Mouse (Mus musculus) forebrain, embryonic 12.5 days (tissue): ENCODE measurements at regions not wholly inside any gene's neighbourhood (a gene's known extent, or its start where the extent isn't known, plus 50 kb on each side); places are given as distances from the start of the nearest gene placed in this dataset.

Experiments used
- ATAC-seq: fragments of 200-750 bp; cut with Nextera tagmentation; 2 replicates; pipeline ENCODE4 v1.8.0; 2017; ENCODE audit warnings: moderate TSS enrichment; ENCODE audit not compliant: low FRiP score
- H3K27ac ChIP-seq: fragments of 300-500 bp; sonication (generic); 2 replicates; pipeline ENCODE4 v1.5.1; 2016; ENCODE audit warnings: mild to moderate bottlenecking
- H3K27me3 ChIP-seq: fragments of 300-500 bp; sonication (generic); 2 replicates; pipeline ENCODE4 v1.6.1; 2016; ENCODE audit warnings: mild to moderate bottlenecking
- H3K36me3 ChIP-seq: fragments of 300-500 bp; sonication (generic); replicated peaks from 2 replicates; pipeline ENCODE4 v1.6.1; 2016; ENCODE audit warnings: mild to moderate bottlenecking
- H3K4me1 ChIP-seq: fragments of 300-500 bp; sonication (generic); 2 replicates; pipeline ENCODE4 v1.6.1; 2016
- H3K4me2 ChIP-seq: fragments of 300-500 bp; sonication (generic); 2 replicates; pipeline ENCODE4 v1.6.1; 2016; ENCODE audit warnings: mild to moderate bottlenecking, moderate library complexity
- H3K4me3 ChIP-seq: fragments of 300-500 bp; sonication (generic); replicated peaks from 2 replicates; pipeline ENCODE4 v1.5.1; 2016; ENCODE audit warnings: mild to moderate bottlenecking
- H3K9ac ChIP-seq: fragments of 300-500 bp; sonication (generic); 2 replicates; pipeline ENCODE4 v1.6.1; 2016; ENCODE audit warnings: mild to moderate bottlenecking
- H3K9me3 ChIP-seq: fragments of 300-500 bp; sonication (generic); 2 replicates; pipeline ENCODE4 v1.6.1; 2016
- WGBS: fragments of 180-500 bp; shearing (Covaris S2); methylation state at CpG from one replicate; pipeline ENCODE4 v1.1.7; 2016; 5-methylcytosine and 5-hydroxymethylcytosine counted together

- H3K9ac ChIP-seq: no peak overlapping the region
- 79% methylated on average over 3 of the region's 3 CpGs for WGBS
These were observed 56.9 kb downstream of the Klf4 start for GRCm38 (mm10) chr4:55475409-55475808.

GRCm38 (mm10) chr4:55474044-55474788 lies 58.0 kb downstream of the Klf4 start:
- no peak for ATAC-seq
- Histone ChIP-seq H3K9me3 (no peaks in the 10 kb centered on the region), H3K27ac (no peak overlapping the region), H3K9ac (no peak overlapping the region), H3K36me3 (no peaks in the 10 kb centered on the region), H3K4me1 (0 out of 2 replicates have a peak, but pooled peaks cover 5% of the 10 kb centered on the region), H3K4me3 (no peak overlapping the region), H3K4me2 (no peak overlapping the region), H3K27me3 (peaks cover 2% of the 10 kb centered on the region; the same call in 1 of the 2 replicates)
- WGBS: 82% methylated on average over 16 of the region's 16 CpGs

More at GRCm38 (mm10) chr4:55475409-55475808, 56.9 kb downstream of the Klf4 start:
- H3K27me3 ChIP-seq: peaks cover 4% of the 10 kb centered on the region; the same call in 1 of the 2 replicates
- no peak overlapping the region for H3K4me2 ChIP-seq
- ATAC-seq: no peak
- H3K27ac ChIP-seq: no peak overlapping the region
- H3K4me3 ChIP-seq: no peak overlapping the region
- 0 out of 2 replicates have a peak, but pooled peaks cover 5% of the 10 kb centered on the region for H3K4me1 ChIP-seq
- no peaks in the 10 kb centered on the region for H3K9me3 ChIP-seq
- H3K36me3 ChIP-seq: no peaks in the 10 kb centered on the region

GRCm38 (mm10) chr4:55472649-55473048 lies 59.6 kb downstream of the Klf4 start:
- no peaks in the 10 kb centered on the region for H3K4me1 ChIP-seq
- no peaks in the 10 kb centered on the region for H3K36me3 ChIP-seq
- 83% methylated on average over 2 of the region's 2 CpGs for WGBS
- H3K9me3 ChIP-seq: no peaks in the 10 kb centered on the region
- ATAC-seq: no peak
- H3K4me2 ChIP-seq: no peak overlapping the region
- no peak overlapping the region for H3K9ac ChIP-seq
- no peak overlapping the region for H3K4me3 ChIP-seq
- no peaks in the 10 kb centered on the region for H3K27me3 ChIP-seq
- H3K27ac ChIP-seq: no peak overlapping the region

GRCm38 (mm10) chr4:55470779-55471663 lies 61.2 kb downstream of the Klf4 start:
- Histone ChIP-seq H3K4me1 (no peaks in the 10 kb centered on the region), H3K9ac (no peak overlapping the region), H3K4me2 (no peak overlapping the region), H3K9me3 (no peaks in the 10 kb centered on the region), H3K27me3 (no peaks in the 10 kb centered on the region), H3K4me3 (no peak overlapping the region), H3K27ac (no peak overlapping the region), H3K36me3 (no peaks in the 10 kb centered on the region)
- WGBS: 82% methylated on average over 13 of the region's 13 CpGs
- no peak for ATAC-seq

DNA sequence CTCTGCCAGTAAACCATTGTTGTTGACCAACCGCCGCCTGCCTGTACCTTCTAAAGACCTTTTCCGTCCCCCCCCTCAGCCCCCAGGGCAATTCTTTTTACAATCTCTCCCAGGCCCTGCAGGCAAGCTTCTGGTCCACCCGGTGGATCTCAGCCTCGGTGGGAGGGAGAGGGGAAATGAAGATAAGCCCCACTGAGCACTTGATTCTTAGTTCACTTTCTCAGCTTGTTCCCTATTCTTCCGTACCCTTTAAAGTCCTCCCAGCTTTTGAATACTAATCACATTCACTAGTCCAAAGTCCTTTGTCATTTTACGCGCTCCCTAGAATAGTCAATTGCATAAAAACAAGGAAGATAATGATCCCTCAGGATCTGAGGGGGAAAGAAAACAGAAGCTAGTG lies 68.1 kb downstream of the Klf4 start:
- no peaks in the 10 kb centered on the region for H3K36me3 ChIP-seq
- no peaks in the 10 kb centered on the region for H3K27me3 ChIP-seq
- 3% methylated on average over 8 of the region's 8 CpGs for WGBS
- no peak overlapping the region for H3K27ac ChIP-seq
- ATAC-seq: no peak
- H3K9me3 ChIP-seq: no peaks in the 10 kb centered on the region
- H3K9ac ChIP-seq: no peak overlapping the region
- H3K4me3 ChIP-seq: no peak overlapping the region
- peaks cover 10% of the 10 kb centered on the region for H3K4me1 ChIP-seq
- H3K4me2 ChIP-seq: peak overlapping the region; percentile 9; the same call in 1 of the 2 replicates

GRCm38 (mm10) chr4:55461927-55462326 lies 70.3 kb downstream of the Klf4 start:
- H3K27ac ChIP-seq: no peak overlapping the region
- H3K4me3 ChIP-seq: no peak overlapping the region
- no peak for ATAC-seq
- no peaks in the 10 kb centered on the region for H3K36me3 ChIP-seq
- H3K9ac ChIP-seq: no peak overlapping the region
- WGBS: 92% methylated on average over 5 of the region's 5 CpGs
- no peak overlapping the region for H3K4me2 ChIP-seq
- H3K9me3 ChIP-seq: no peaks in the 10 kb centered on the region
- H3K27me3 ChIP-seq: no peaks in the 10 kb centered on the region
- peaks cover 10% of the 10 kb centered on the region for H3K4me1 ChIP-seq

GRCm38 (mm10) chr4:55453902-55454301 lies 78.4 kb downstream of the Klf4 start:
- H3K4me1 ChIP-seq: no peaks in the 10 kb centered on the region
- H3K27me3 ChIP-seq: no peaks in the 10 kb centered on the region
- no peak overlapping the region for H3K4me3 ChIP-seq
- ATAC-seq: no peak
- no peak overlapping the region for H3K27ac ChIP-seq
- no peak overlapping the region for H3K4me2 ChIP-seq
- H3K9me3 ChIP-seq: no peaks in the 10 kb centered on the region
- no peak overlapping the region for H3K9ac ChIP-seq
- H3K36me3 ChIP-seq: no peaks in the 10 kb centered on the region
- WGBS: 81% methylated on average over 5 of the region's 5 CpGs

- Histone ChIP-seq H3K4me2 (no peak overlapping the region), H3K4me3 (no peak overlapping the region), H3K27me3 (no peaks in the 10 kb centered on the region), H3K9ac (no peak overlapping the region), H3K36me3 (no peaks in the 10 kb centered on the region), H3K4me1 (no peaks in the 10 kb centered on the region), H3K9me3 (no peaks in the 10 kb centered on the region), H3K27ac (no peak overlapping the region)
- WGBS: 91% methylated on average over 6 of the region's 6 CpGs
- ATAC-seq: no peak
These were observed 79.7 kb downstream of the Klf4 start for GRCm38 (mm10) chr4:55452546-55452945.

- ATAC-seq: no peak
- Histone ChIP-seq H3K27me3 (no peaks in the 10 kb centered on the region), H3K36me3 (no peaks in the 10 kb centered on the region), H3K4me1 (no peaks in the 10 kb centered on the region), H3K9me3 (no peaks in the 10 kb centered on the region), H3K4me3 (no peak overlapping the region), H3K27ac (no peak overlapping the region), H3K9ac (no peak overlapping the region), H3K4me2 (no peak overlapping the region)
- 92% methylated on average over 2 of the region's 2 CpGs for WGBS
These were observed 80.6 kb downstream of the Klf4 start for GRCm38 (mm10) chr4:55451711-55452110.

DNA sequence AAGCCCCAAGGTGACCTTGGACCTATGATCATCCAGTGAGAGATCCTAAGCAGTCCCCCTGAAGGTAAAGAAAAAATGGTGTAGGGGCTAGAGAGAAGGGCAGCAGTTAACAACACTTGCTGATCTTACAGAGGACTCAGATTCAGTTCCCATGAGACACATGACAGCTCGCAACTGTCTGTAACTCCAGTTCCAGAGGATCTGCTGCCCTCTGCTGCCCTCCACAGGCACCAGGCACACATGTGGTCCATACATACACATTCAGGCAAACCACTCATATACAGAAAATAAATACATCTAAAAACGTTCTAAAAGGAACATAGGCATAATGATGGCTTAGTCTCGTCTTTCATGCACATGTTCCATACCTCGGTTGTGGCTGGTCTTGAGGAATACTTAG lies 81.2 kb downstream of the Klf4 start:
- H3K36me3 ChIP-seq: no peaks in the 10 kb centered on the region
- ATAC-seq: no peak
- H3K4me1 ChIP-seq: no peaks in the 10 kb centered on the region
- 72% methylated on average over 4 of the region's 4 CpGs for WGBS
- H3K4me2 ChIP-seq: no peak overlapping the region
- no peak overlapping the region for H3K27ac ChIP-seq
- no peaks in the 10 kb centered on the region for H3K27me3 ChIP-seq
- no peak overlapping the region for H3K4me3 ChIP-seq
- H3K9me3 ChIP-seq: no peaks in the 10 kb centered on the region
- no peak overlapping the region for H3K9ac ChIP-seq

GRCm38 (mm10) chr4:55443489-55443888 lies 88.8 kb downstream of the Klf4 start:
- no peak overlapping the region for H3K27ac ChIP-seq
- WGBS: 88% methylated on average over 9 of the region's 9 CpGs

DNA sequence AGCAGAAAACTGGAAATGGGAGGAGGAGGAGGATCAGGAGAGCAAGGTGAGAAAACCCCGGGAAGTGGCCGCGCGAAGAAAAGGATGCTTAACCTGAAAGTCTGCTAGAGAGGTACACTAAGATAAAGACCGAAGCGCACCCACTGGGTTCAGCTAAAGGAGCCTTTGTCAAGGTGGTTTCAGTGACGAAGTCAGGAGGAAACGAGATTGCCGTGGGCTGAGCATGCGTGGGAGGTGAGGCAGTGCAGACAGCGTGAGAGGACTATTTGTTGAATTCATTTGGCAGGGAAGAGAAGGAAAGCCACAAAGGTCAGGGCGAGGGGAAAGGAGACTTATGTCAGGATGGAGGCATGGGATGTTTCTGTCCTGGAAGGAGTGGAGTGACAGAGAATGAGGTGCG lies 90.2 kb downstream of the Klf4 start:
- no peak overlapping the region for H3K4me2 ChIP-seq
- H3K9me3 ChIP-seq: no peaks in the 10 kb centered on the region
- no peak overlapping the region for H3K9ac ChIP-seq
- H3K27ac ChIP-seq: no peak overlapping the region
- H3K36me3 ChIP-seq: no peaks in the 10 kb centered on the region
- ATAC-seq: no peak
- no peaks in the 10 kb centered on the region for H3K4me1 ChIP-seq
- H3K27me3 ChIP-seq: no peaks in the 10 kb centered on the region
- 70% methylated on average over 13 of the region's 13 CpGs for WGBS
- H3K4me3 ChIP-seq: no peak overlapping the region

More at GRCm38 (mm10) chr4:55443489-55443888, 88.8 kb downstream of the Klf4 start:
- Histone ChIP-seq H3K9ac (no peak overlapping the region), H3K4me2 (no peak overlapping the region), H3K4me3 (no peak overlapping the region), H3K4me1 (no peaks in the 10 kb centered on the region), H3K9me3 (no peaks in the 10 kb centered on the region), H3K36me3 (no peaks in the 10 kb centered on the region), H3K27me3 (no peaks in the 10 kb centered on the region)
- ATAC-seq: no peak
